Comparison of ENCODE assay signal across 8 mouse cellular contexts in the genomic region with DNA sequence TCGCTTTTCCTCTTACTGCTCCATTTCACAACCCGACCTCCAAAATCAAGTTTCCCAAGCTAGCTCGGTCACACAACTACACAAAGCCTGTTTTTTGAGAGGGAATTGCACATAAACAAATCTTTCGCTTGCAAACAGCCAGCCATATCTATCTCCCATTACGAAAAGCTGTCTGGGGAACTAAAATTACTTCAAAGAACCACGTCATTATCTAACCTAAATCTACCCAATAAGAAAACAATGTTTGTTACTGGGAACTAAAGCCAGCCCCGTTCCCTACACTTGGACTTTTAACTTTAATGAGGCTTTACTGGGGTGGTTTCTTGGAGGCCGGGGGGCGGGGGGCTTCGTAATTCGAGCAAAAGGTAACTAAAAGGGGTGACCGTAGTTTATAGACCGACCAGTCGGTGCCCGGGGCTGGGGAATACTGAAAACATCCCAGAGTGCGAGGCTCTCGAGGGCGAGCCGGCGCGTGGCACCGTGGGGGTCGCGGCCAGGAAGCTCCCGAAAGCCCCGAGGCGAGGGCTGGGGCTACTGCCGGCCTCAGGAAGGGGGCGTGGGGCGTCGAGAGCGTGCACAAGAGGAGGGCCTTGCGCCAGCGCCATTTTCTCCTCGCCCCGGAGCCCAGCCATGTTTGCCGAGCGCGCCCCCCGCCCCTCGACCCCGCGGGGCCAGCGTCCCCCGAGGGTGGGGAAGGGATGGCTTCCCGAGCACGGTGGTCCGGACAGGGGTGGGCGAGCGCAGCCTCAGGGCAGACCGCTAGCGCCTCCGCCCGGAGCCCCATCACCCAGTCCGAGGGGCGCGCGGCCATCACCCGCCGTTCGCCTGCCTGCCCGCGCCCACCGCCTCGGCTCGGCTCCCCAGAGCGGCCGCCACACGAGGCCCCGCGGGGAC. TPM values are rescaled to one million over a fixed set of nuclear protein-coding genes. Genes with fewer than 3 reads are reported as not detected.
DNase-seq lines count a peak whose midpoint lies in the region; ATAC-seq and TF ChIP-seq lines count a peak whose summit lies in the region.

No protein-coding gene starts in this region.

- H3K27me3 ChIP-seq in forebrain, embryonic 15.5 days = no peaks in the 10 kb centered on the region
- no peaks in the 10 kb centered on the region for H3K27me3 ChIP-seq in hindbrain, embryonic 11.5 days (ENCODE audit: control insufficient read depth, insufficient read depth, low read length)
- H3K27me3 ChIP-seq in midbrain, postnatal 0 days (ENCODE audit: insufficient read depth, low read length) = no peaks in the 10 kb centered on the region
- H3K27me3 ChIP-seq in stomach, postnatal 0 days (ENCODE audit: control insufficient read depth, insufficient read depth, low read length) = no peaks in the 10 kb centered on the region

- TF ChIP-seq CTCF in midbrain, postnatal 0 days (IDR thresholded peaks at IDR 0.05) = no peak
- peak; percentile 18; the same call in 1 of the 2 replicates for TF ChIP-seq CTCF in stomach, postnatal 0 days (IDR thresholded peaks at IDR 0.05; ENCODE audit: low read depth)

- peaks cover 29% of the 10 kb centered on the region for H3K4me1 ChIP-seq in forebrain, embryonic 15.5 days
- H3K4me1 ChIP-seq in hindbrain, embryonic 11.5 days (replicated peaks; ENCODE audit: control insufficient read depth, insufficient read depth, low read length) = no peaks in the 10 kb centered on the region
- H3K4me1 ChIP-seq in midbrain, postnatal 0 days (ENCODE audit: insufficient read depth, low read length) = 0 out of 2 replicates have a peak, but pooled peaks cover 3% of the 10 kb centered on the region
- no peaks in the 10 kb centered on the region for H3K4me1 ChIP-seq in stomach, postnatal 0 days (replicated peaks; ENCODE audit: control insufficient read depth, insufficient read depth)

- peak overlapping the region; percentile 80 for H3K27ac ChIP-seq in forebrain, embryonic 15.5 days (replicated peaks)
- H3K27ac ChIP-seq in hindbrain, embryonic 11.5 days (ENCODE audit: low read depth, low read length) = peak overlapping the region; percentile 85
- H3K27ac ChIP-seq in midbrain, postnatal 0 days (ENCODE audit: low read depth, low read length) = peak overlapping the region; percentile 87
- peak overlapping the region; percentile 94 for H3K27ac ChIP-seq in stomach, postnatal 0 days (replicated peaks)

- H3K4me2 ChIP-seq in forebrain, embryonic 15.5 days (replicated peaks) = peak overlapping the region; percentile 70
- peak overlapping the region; percentile 60 for H3K4me2 ChIP-seq in hindbrain, embryonic 11.5 days (replicated peaks; ENCODE audit: low read depth, low read length)
- H3K4me2 ChIP-seq in midbrain, postnatal 0 days (ENCODE audit: low read depth, low read length, poor library complexity, severe bottlenecking) = peak overlapping the region; percentile 81
- H3K4me2 ChIP-seq in stomach, postnatal 0 days (replicated peaks; ENCODE audit: low read depth) = peak overlapping the region; percentile 88

- peak overlapping the region; percentile 78 for H3K9ac ChIP-seq in forebrain, embryonic 15.5 days (replicated peaks)
- H3K9ac ChIP-seq in hindbrain, embryonic 11.5 days (ENCODE audit: low read depth, low read length) = peak overlapping the region; percentile 87
- H3K9ac ChIP-seq in midbrain, postnatal 0 days (replicated peaks; ENCODE audit: low read length, poor library complexity, severe bottlenecking) = peak overlapping the region; percentile 100
- peak overlapping the region; percentile 99 for H3K9ac ChIP-seq in stomach, postnatal 0 days (ENCODE audit: low read length)

- H3K36me3 ChIP-seq in forebrain, embryonic 15.5 days = peaks cover 26% of the 10 kb centered on the region
- peaks cover under 1% of the 10 kb centered on the region; the same call in 1 of the 2 replicates for H3K36me3 ChIP-seq in hindbrain, embryonic 11.5 days (ENCODE audit: control insufficient read depth, insufficient read depth, low read length)
- H3K36me3 ChIP-seq in midbrain, postnatal 0 days (ENCODE audit: insufficient read depth, low read length) = peaks cover 6% of the 10 kb centered on the region
- peaks cover 3% of the 10 kb centered on the region; the same call in 1 of the 2 replicates for H3K36me3 ChIP-seq in stomach, postnatal 0 days (ENCODE audit: control insufficient read depth, insufficient read depth, low read length)

- no peak for TF ChIP-seq EP300 in stomach, postnatal 0 days (optimal IDR thresholded peaks at IDR 0.05)

- WGBS in forebrain, embryonic 15.5 days = 1% methylated on average over 70 of the region's 71 CpGs
- under 1% methylated on average over 62 of the region's 71 CpGs for WGBS in hindbrain, embryonic 11.5 days
- WGBS in midbrain, postnatal 0 days = 1% methylated on average over 46 of the region's 71 CpGs
- under 1% methylated on average over 58 of the region's 71 CpGs for WGBS in stomach, postnatal 0 days

- H3K9me3 ChIP-seq in forebrain, embryonic 15.5 days = no peaks in the 10 kb centered on the region
- no peaks in the 10 kb centered on the region for H3K9me3 ChIP-seq in hindbrain, embryonic 11.5 days (ENCODE audit: control insufficient read depth, low read length)
- no peaks in the 10 kb centered on the region for H3K9me3 ChIP-seq in midbrain, postnatal 0 days (ENCODE audit: low read length)
- no peaks in the 10 kb centered on the region for H3K9me3 ChIP-seq in stomach, postnatal 0 days (ENCODE audit: control insufficient read depth, low read length)

- H3K4me3 ChIP-seq in forebrain, embryonic 15.5 days = peak overlapping the region; percentile 80
- H3K4me3 ChIP-seq in hindbrain, embryonic 11.5 days (ENCODE audit: low read depth, low read length) = peak overlapping the region; percentile 99
- H3K4me3 ChIP-seq in midbrain, postnatal 0 days (ENCODE audit: low read depth, low read length) = peak overlapping the region; percentile 100
- H3K4me3 ChIP-seq in stomach, postnatal 0 days (ENCODE audit: low read depth, low read length) = peak overlapping the region; percentile 100

- ATAC-seq in forebrain, embryonic 15.5 days (replicated peaks) = peak; percentile 86; the same call in 1 of the 2 replicates
- peak; percentile 88 for ATAC-seq in hindbrain, embryonic 11.5 days (ENCODE audit: low FRiP score)
- ATAC-seq in midbrain, postnatal 0 days (ENCODE audit: low FRiP score) = peak; percentile 82
- peak; percentile 81 for ATAC-seq in stomach, postnatal 0 days (ENCODE audit: low FRiP score, low TSS enrichment)

- peak; percentile 28 to 63 for DNase-seq in frontal cortex, postnatal 10 days (ENCODE audit: low spot score in 2 of 2)
- DNase-seq in frontal cortex, adult 2 months (ENCODE audit: extremely low spot score in 1 of 2, low spot score in 1 of 2) = no peak
- peak; percentile 46 for DNase-seq in c-Kit-positive CD71-positive TER-119-negative erythroid progenitor cells, embryonic 14.5 days (ENCODE audit: low read depth)
- DNase-seq in hindbrain, embryonic 11.5 days (ENCODE audit: low spot score) = peak; percentile 77
- peak; percentile 61 for DNase-seq in liver
- DNase-seq in midbrain, postnatal 0 days (ENCODE audit: low spot score) = peak; percentile 70
- DNase-seq in stomach, postnatal 0 days (ENCODE audit: low spot score) = peak; percentile 72

RNA-seq across cellular contexts. Expression of a gene that starts 1.6 kb away (rescaled TPM):
- polyA plus RNA-seq in frontal cortex, adult 2 months (2012; rRNA removed) = 225 and 234 TPM in 2 replicates
- 465 and 483 TPM in 2 replicates for polyA plus RNA-seq in forebrain, embryonic 15.5 days (2015; fragmentation: Nextera tagmentation; extraction: Ambion mirVana)
- 722 and 727 TPM in 2 replicates for polyA plus RNA-seq in hindbrain, embryonic 11.5 days (2014; fragmentation: Nextera tagmentation; extraction: Ambion mirVana)
- total RNA-seq in midbrain, postnatal 0 days (2014; rRNA removed) = 133 and 184 TPM in 2 replicates
- polyA plus RNA-seq in midbrain, postnatal 0 days (2015; fragmentation: Nextera tagmentation; extraction: Ambion mirVana) = 616 and 676 TPM in 2 replicates
- polyA plus RNA-seq in stomach, postnatal 0 days (2015; fragmentation: Nextera tagmentation; extraction: Ambion mirVana) = 519 and 531 TPM in 2 replicates

Comparison
In these comparisons a context has a peak if more than half of its experiments do, and no peak if none do; other contexts are left out.
1. DNase-seq: peak in frontal cortex, postnatal 10 days (2 of 2), c-Kit-positive CD71-positive TER-119-negative erythroid progenitor cells, embryonic 14.5 days (single experiment), hindbrain, embryonic 11.5 days (single experiment), liver (single experiment), midbrain, postnatal 0 days (single experiment) and stomach, postnatal 0 days (single experiment); none in frontal cortex, adult 2 months (0 of 2).
2. Peak in every context shown above with its lines, with median percentiles within 50 percentile points of each other: ATAC-seq, H3K27ac ChIP-seq, H3K4me2 ChIP-seq, H3K4me3 ChIP-seq and H3K9ac ChIP-seq.